Mouse (Mus musculus) heart, postnatal 0 days (tissue): Measurements from ENCODE around the gene Plxdc2. TPM values are rescaled to one million over a fixed set of nuclear protein-coding genes. Genes with fewer than 3 reads are reported as not detected.
A peak's percentile ranks its signal among the peaks of the same experiment; 100 is the strongest.

ENCODE experiments used
- ATAC-seq: fragments of 200-750 bp; cut with Nextera tagmentation; 2 replicates; pipeline ENCODE4 v1.8.0; 2017; ENCODE audit warnings: low read depth, moderate number of reproducible peaks, moderate library complexity; ENCODE audit not compliant: insufficient read depth
- DNase-seq: peaks from one replicate; pipeline ENCODE4 v3.0.0-alpha.2; 2016; ENCODE audit warnings: low spot score
- H3K27ac ChIP-seq: fragments of 300-500 bp; sonication (generic); 2 replicates; pipeline ENCODE4 v1.5.1; 2014; ENCODE audit warnings: low read depth, mild to moderate bottlenecking
- H3K27me3 ChIP-seq: fragments of 300-500 bp; sonication (generic); 2 replicates; pipeline ENCODE4 v1.6.1; 2014; ENCODE audit warnings: low read length, mixed read lengths; ENCODE audit not compliant: control insufficient read depth, insufficient read depth
- H3K36me3 ChIP-seq: fragments of 300-500 bp; sonication (generic); replicated peaks from 2 replicates; pipeline ENCODE4 v1.6.1; 2014; ENCODE audit warnings: low read length, mixed read lengths; ENCODE audit not compliant: control insufficient read depth, insufficient read depth
- H3K4me1 ChIP-seq: fragments of 300-500 bp; sonication (generic); 2 replicates; pipeline ENCODE4 v1.6.1; 2014; ENCODE audit warnings: antibody characterized with exemption; ENCODE audit not compliant: control insufficient read depth, insufficient read depth
- H3K4me2 ChIP-seq: fragments of 300-500 bp; sonication (generic); 2 replicates; pipeline ENCODE4 v1.6.1; 2014; ENCODE audit warnings: low read depth, mild to moderate bottlenecking, low read length, moderate library complexity
- H3K4me3 ChIP-seq: fragments of 300-500 bp; sonication (generic); 2 replicates; pipeline ENCODE4 v1.5.1; 2014; ENCODE audit warnings: low read depth, low read length
- H3K9ac ChIP-seq: fragments of 300-500 bp; sonication (generic); replicated peaks from 2 replicates; pipeline ENCODE4 v1.6.1; 2014; ENCODE audit warnings: low read depth, low read length, mixed read lengths
- H3K9me3 ChIP-seq: fragments of 300-500 bp; sonication (generic); replicated peaks from 2 replicates; pipeline ENCODE4 v1.6.1; 2016; ENCODE audit warnings: low read length; ENCODE audit not compliant: control insufficient read depth
- CTCF ChIP-seq: IDR thresholded peaks from 2 replicates; pipeline ENCODE4 v1.5.1; 2016; ENCODE audit warnings: antibody characterized with exemption, control low read depth, low read depth
- EP300 ChIP-seq: IDR thresholded peaks from 2 replicates; pipeline ENCODE4 v1.6.1; 2016; ENCODE audit warnings: antibody characterized with exemption, low read depth
- WGBS: fragments of 180-500 bp; shearing (Covaris S2); extraction: QIAGEN DNeasy Blood & Tissue Kit; methylation state at CpG from one replicate; pipeline ENCODE4 v1.1.7; 2014; 5-methylcytosine and 5-hydroxymethylcytosine counted together
- polyA plus RNA-seq: library from polyadenylated mRNA; unstranded; fragments of >200 nt; fragmentation: Nextera tagmentation; extraction: Ambion mirVana; gene quantifications from 2 replicates; pipeline ENCODE4 v1.2.1, GENCODE M21; 2015
- total RNA-seq: library from RNA; depleted of rRNA; stranded (reverse); fragments of >200 nt; gene quantifications from 2 replicates; pipeline ENCODE4 v1.2.3, GENCODE M21; 2014; ENCODE audit warnings: low replicate concordance; rRNA removed

Plxdc2 gene
- total RNA-seq (4.2 and 5.6 TPM in 2 replicates), polyA plus RNA-seq (6.1 and 7.4 TPM in 2 replicates)

- Histone ChIP-seq H3K9ac (peak within 1 kb of the TSS; percentile 47), H3K36me3 (no peaks in the 10 kb centered on the region), H3K4me3 (peak within 1 kb of the TSS; percentile 62), H3K4me2 (peak within 1 kb of the TSS; percentile 71), H3K27ac (no peak within 1 kb of the TSS), H3K9me3 (no peaks in the 10 kb centered on the region), H3K27me3 (no peaks in the 10 kb centered on the region), H3K4me1 (no peaks in the 10 kb centered on the region)
- TF ChIP-seq CTCF (no peak), EP300 (no peak)
- under 1% methylated on average over 39 of the region's 45 CpGs for WGBS
- peak; percentile 72 for ATAC-seq
- DNase-seq = peak; percentile 51
Measured at GRCm38 (mm10) chr2:16356106-16356818, at the start of gene Plxdc2. Gene Plxdc2, plus strand, starts transcription at chr2:16356304.

- 46% methylated on average over 2 of the region's 2 CpGs for WGBS
- TF ChIP-seq EP300 (no peak), CTCF (no peak)
Measured at GRCm38 (mm10) chr2:16310387-16310786, 45.7 kb upstream of the Plxdc2 start.

GRCm38 (mm10) chr2:16312400-16313070, 43.6 kb upstream of the Plxdc2 start:
- 53% methylated on average over 4 of the region's 4 CpGs for WGBS
- no peaks in the 10 kb centered on the region for H3K9me3 ChIP-seq
- no peaks in the 10 kb centered on the region for H3K4me1 ChIP-seq
- no peaks in the 10 kb centered on the region for H3K36me3 ChIP-seq
- H3K9ac ChIP-seq = no peak overlapping the region
- DNase-seq = peak; percentile 25
- no peak overlapping the region for H3K4me3 ChIP-seq
- no peak overlapping the region for H3K4me2 ChIP-seq
- H3K27me3 ChIP-seq = no peaks in the 10 kb centered on the region
- ATAC-seq = no peak
- TF ChIP-seq CTCF (peak; percentile 61), EP300 (no peak)
- no peak overlapping the region for H3K27ac ChIP-seq

More at GRCm38 (mm10) chr2:16310387-16310786, 45.7 kb upstream of the Plxdc2 start:
- H3K27me3 ChIP-seq = no peaks in the 10 kb centered on the region
- no peak overlapping the region for H3K9ac ChIP-seq
- H3K4me3 ChIP-seq = no peak overlapping the region
- DNase-seq (no peak), ATAC-seq (no peak)
- H3K4me2 ChIP-seq = no peak overlapping the region
- no peak overlapping the region for H3K27ac ChIP-seq
- H3K4me1 ChIP-seq = no peaks in the 10 kb centered on the region
- H3K9me3 ChIP-seq = no peaks in the 10 kb centered on the region
- H3K36me3 ChIP-seq = no peaks in the 10 kb centered on the region

GRCm38 (mm10) chr2:16335194-16335781, 20.8 kb upstream of the Plxdc2 start:
- Histone ChIP-seq H3K9ac (no peak overlapping the region), H3K4me2 (no peak overlapping the region), H3K4me1 (no peaks in the 10 kb centered on the region), H3K9me3 (no peaks in the 10 kb centered on the region), H3K27me3 (no peaks in the 10 kb centered on the region), H3K36me3 (no peaks in the 10 kb centered on the region), H3K27ac (no peak overlapping the region), H3K4me3 (no peak overlapping the region)
- TF ChIP-seq EP300 (no peak), CTCF (no peak)
- DNase-seq (no peak), ATAC-seq (no peak)
- 59% methylated on average over 4 of the region's 4 CpGs for WGBS

GRCm38 (mm10) chr2:16344564-16344963, 11.5 kb upstream of the Plxdc2 start:
- no peak overlapping the region for H3K4me3 ChIP-seq
- no peak overlapping the region for H3K4me2 ChIP-seq
- 69% methylated on average over 2 of the region's 2 CpGs for WGBS
- TF ChIP-seq EP300 (no peak), CTCF (no peak)
- H3K4me1 ChIP-seq = no peaks in the 10 kb centered on the region
- DNase-seq (no peak), ATAC-seq (no peak)
- H3K36me3 ChIP-seq = no peaks in the 10 kb centered on the region
- no peak overlapping the region for H3K9ac ChIP-seq
- no peak overlapping the region for H3K27ac ChIP-seq
- H3K9me3 ChIP-seq = no peaks in the 10 kb centered on the region
- H3K27me3 ChIP-seq = no peaks in the 10 kb centered on the region
